Mouse (Mus musculus): Measurements from ENCODE around the gene Arhgap35.
"Not testable (repeated sequence)": the region's sequence is repeated elsewhere in the genome, so short reads cannot be mapped to it uniquely, and the experiment has no call there.

Gene Arhgap35

GRCm38 (mm10) chr7:16606808-16607207, 8.0 kb downstream of the Arhgap35 start:
- not testable (repeated sequence) for DNase-seq (ENCODE audit: low read depth, low spot score)

DNA sequence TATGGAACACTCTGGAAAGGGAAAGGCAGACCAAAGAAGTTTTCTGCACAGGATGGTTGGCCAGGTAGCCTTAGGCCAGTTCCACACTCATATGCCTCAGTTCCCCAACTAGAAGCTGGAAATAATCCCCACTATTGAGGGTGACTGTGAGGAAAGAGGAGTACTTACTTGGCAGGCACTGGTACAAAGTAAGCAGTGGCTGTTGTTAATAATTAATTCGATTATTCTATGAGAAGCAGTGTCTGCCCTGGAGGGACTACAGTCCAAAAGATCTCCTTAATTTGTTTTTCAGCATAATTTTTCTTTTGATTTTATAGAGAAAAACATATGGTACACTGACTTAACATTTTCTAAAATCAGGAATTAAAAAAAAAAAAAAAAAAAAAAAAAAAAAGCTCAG, 10.7 kb downstream of the Arhgap35 start:
- DNase-seq (ENCODE audit: low read depth, low spot score) = no peak

GRCm38 (mm10) chr7:16601683-16602102, 13.1 kb downstream of the Arhgap35 start:
- DNase-seq (ENCODE audit: low read depth, low spot score) = no peak

DNA sequence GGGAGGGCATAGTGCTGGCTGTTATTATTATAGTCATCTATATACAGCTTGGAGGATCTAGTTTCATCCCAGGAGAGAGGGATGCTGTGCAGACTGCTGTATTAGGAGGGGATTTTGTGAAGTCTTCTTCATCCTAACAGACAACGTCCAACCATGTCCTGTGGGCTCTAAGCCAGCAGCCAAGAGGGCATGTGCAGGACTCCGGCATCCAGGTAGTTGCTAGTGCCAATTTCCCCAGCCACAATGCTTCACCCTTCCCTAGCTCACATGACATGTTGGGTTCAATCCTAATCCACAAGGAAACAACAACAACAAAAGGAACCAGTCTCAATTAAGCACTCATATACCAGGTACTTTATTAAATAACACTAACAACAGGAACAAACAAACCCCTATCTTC, 15.8 kb downstream of the Arhgap35 start:
- no peak for DNase-seq (ENCODE audit: low read depth, low spot score)

- DNase-seq (ENCODE audit: low read depth, low spot score) = no peak
Measured at GRCm38 (mm10) chr7:16591292-16591691, 23.5 kb downstream of the Arhgap35 start.

GRCm38 (mm10) chr7:16587649-16588048, 27.1 kb downstream of the Arhgap35 start:
- no peak for DNase-seq (ENCODE audit: low read depth, low spot score)

DNA sequence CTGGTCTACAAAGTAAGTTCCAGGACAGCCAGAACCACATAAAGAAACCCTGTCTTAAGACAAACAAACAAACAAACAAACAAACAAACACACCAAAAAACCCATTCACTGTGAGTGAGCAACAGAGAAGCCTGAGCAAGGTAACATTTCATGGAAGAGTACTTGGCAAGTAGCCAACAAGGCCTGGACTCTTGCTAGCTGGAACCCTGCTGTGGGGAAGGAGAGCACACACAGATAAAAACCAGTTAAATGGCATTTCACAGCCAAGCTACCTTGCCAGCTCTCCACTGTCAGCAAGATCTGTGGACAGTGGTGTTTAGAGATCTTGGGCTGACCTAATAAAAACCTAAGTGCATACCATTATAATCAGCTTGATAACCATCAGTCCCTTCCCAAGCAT, 30.4 kb downstream of the Arhgap35 start:
- no peak for DNase-seq (ENCODE audit: low read depth, low spot score)

- no peak for DNase-seq (ENCODE audit: low read depth, low spot score)
Measured at GRCm38 (mm10) chr7:16583775-16584174, 31.0 kb downstream of the Arhgap35 start.

GRCm38 (mm10) chr7:16582299-16582698, 32.5 kb downstream of the Arhgap35 start:
- DNase-seq (ENCODE audit: low read depth, low spot score) = no peak

- no peak for DNase-seq (ENCODE audit: low read depth, low spot score)
Measured at GRCm38 (mm10) chr7:16581276-16582100, 33.3 kb downstream of the Arhgap35 start.

GRCm38 (mm10) chr7:16576719-16577118, 38.1 kb downstream of the Arhgap35 start:
- DNase-seq (ENCODE audit: low read depth, low spot score) = no peak

DNA sequence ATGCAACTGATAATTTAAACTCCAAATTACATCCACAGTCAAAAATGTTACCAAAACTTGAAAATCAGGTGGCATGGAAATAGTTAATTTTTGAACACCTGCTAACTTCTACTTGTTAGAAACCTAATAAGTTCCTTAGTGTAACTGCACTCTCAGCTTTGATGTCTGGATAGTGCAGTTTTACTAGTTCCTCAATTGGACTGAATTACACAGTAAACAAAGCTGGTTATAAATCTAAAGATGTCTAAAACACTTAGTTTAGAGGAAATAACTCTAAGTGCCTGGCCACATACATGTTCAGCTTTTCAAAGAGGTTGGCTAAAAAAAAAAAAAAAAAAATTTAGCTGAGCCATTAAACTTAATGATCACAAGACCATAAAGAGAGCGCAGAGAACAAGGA, 43.6 kb downstream of the Arhgap35 start:
- no peak for DNase-seq (ENCODE audit: low read depth, low spot score)

DNA sequence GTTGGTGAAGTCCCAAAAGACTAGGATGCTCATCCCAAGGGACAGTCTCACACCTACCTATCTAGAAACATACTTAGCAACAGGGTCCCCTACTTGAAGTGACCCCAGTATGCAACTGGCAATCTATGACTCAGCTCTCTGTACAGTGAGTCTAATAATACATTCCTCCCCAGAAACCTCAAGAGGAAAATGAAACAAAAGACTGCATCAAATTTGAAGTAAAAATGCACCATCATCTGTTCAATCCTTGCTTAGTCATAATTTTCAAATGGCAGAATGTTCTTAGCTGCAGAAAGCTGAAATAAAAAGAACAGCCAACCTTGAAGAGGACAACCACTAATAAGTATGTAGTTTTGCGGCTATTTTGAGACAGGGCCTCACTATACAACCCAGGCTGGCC, 44.1 kb downstream of the Arhgap35 start:
- DNase-seq (ENCODE audit: low read depth, low spot score) = no peak

DNA sequence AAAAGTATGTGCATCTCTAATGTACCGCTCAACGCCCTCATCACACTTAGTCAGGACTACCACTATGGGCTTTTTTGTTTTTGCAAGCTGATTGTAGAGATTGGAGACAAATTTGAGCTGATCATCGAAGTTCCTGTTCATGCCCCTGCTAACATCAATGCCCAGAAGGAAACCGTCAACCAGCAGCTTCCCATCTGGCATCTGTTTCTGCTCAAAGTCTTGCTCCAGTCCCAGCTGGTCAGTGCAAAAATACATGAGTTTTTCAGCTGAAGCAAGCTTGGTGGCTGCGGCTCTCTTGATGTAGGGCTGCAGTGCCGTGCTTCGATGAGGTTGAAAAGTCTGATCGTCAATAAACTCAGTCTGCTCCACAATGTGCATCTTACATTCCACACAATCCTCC, 50.3 kb downstream of the Arhgap35 start:
- DNase-seq (ENCODE audit: low read depth, low spot score) = no peak

DNA sequence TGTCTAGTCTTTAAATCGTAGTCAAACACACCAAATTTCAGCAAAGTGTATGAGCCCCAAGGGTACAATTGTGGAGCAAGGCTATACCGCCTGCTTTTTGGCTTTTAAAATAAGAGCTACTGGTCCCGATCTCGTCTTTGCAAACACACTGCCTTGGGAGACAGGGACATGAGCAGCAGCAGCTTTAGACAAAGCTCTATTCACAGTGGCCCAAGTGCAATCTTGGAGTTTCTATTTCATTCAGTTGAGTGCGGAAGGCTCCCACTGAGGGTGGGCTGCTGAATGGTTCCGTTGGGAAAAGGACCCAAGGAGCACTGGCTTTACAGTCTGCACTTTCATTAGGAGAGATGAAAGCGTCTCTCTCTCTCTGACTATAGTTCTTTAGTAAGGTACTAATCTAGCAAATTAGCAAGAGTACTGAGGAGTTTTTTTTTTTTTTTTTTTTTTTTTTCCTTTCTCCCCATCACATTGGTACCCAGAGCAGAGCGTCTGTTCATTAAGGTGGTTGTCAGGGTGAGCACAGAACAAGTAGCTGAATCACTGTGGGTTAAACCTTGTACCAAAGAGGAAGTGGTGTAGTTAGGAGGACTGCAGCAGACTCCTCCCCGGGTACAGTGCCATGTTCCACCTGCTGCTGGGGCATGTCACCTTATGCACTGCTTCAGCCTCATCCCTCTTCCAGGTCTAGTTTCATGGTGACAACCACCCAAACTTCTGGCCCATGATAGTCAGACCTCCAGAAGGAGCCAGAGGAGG, 56.8 kb downstream of the Arhgap35 start:
- DNase-seq (ENCODE audit: low read depth, low spot score) = no peak

GRCm38 (mm10) chr7:16557251-16557650, 57.5 kb downstream of the Arhgap35 start:
- no peak for DNase-seq (ENCODE audit: low read depth, low spot score)

DNA sequence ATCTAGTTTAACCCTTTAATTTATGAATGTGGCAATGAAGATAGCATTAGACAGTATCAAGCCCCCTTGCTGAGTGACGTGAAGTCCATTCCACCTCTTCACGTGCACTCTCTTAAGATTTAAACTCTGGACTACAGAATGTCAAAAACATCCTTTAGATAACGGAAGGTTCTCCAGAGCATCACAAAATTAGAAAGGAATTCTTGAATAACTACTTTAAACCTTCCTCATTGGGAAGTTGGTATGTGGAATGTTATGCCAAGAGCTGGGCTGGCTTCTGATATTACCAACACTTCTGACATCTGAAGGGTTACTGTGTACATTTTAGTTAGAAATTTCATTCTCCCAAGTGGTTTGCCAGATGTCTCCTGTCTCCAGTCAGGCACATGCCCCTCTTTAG, 60.6 kb downstream of the Arhgap35 start:
- no peak for DNase-seq (ENCODE audit: low read depth, low spot score)

- no peak for DNase-seq (ENCODE audit: low read depth, low spot score)
Measured at GRCm38 (mm10) chr7:16551581-16551980, 63.2 kb downstream of the Arhgap35 start.

DNA sequence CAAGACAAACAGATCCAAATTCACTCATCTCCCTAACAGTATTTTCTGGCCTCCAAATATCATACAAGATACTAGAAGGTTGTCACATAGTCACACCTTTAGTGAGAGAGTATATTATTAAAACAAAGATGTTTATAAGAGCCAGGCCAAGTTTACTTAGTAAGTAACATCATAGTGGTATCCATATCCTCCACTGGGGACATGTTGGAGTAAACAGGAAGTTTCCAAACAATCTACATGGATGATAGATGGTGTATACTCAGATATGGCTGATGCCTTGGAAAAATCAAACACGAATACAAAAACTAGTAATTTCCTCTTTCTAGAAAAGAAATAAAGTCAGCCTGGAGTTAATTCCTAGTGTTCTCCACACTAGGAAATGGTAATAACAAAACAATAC, 65.5 kb downstream of the Arhgap35 start:
- no peak for DNase-seq (ENCODE audit: low read depth, low spot score)

GRCm38 (mm10) chr7:16544770-16545169, 70.0 kb downstream of the Arhgap35 start:
- no peak for DNase-seq (ENCODE audit: low read depth, low spot score)

- DNase-seq (ENCODE audit: low read depth, low spot score) = no peak
Measured at GRCm38 (mm10) chr7:16537220-16537903, 77.4 kb downstream of the Arhgap35 start.

DNA sequence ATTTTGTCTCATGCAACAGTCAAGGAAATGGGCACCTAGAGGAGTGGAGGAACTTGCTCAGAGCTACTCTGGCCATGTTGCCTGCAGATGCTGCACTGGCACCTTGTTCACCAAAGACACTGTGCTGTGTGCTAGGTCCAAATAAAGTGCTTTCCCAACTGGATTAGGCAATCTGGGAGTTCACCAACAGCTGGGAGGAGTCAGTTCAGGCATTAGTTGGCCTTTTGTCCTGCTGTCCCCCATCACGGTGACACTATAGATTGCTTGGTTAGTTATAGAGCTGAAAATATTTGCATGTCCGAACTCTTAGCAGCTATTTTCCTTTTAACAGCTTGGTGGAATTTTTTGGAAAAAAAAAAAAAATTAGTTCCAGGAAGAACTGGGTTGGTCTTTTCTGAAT, 88.8 kb downstream of the Arhgap35 start:
- no peak for DNase-seq (ENCODE audit: low read depth, low spot score)

Data from WW6 (cell line).